ENCODE assay signal across 10 mouse cellular contexts in the genomic region with DNA sequence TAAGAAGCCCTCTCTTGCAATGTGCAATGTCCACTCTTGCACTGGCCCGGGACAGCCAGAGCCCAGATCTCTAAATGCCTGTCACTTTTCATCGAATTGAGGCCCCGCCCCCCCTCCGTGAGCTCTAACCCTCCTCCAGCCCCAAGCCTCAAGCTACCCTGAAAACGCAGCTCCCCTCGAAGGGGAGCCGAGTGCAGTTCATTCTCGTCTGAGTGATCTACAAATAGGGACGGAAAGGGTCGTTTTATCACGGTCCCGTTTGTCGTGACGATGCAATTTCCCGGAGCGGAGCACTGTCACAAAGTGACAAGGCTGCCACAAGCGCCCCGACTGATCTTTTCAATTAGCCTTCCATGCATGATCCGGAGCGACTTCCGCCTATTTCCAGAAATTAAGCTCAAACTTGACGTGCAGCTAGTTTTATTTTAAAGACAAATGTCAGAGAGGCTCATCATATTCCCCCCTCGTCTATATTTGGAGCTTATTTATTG. TPM values are rescaled to one million over a fixed set of nuclear protein-coding genes. Genes with fewer than 3 reads are reported as not detected.
DNase-seq lines count a peak whose midpoint lies in the region; ATAC-seq and TF ChIP-seq lines count a peak whose summit lies in the region.
"Had no signal": no experiment of that assay in that cellular context is flagged by ENCODE, and none has a peak within 500 bp of the region (broad histone marks: within the 10 kb centered on the region; RNA-seq: fewer than 3 reads in every experiment).

No protein-coding gene starts in this region.

- no peak for ATAC-seq in megakaryocyte, adult 5-6 weeks (ENCODE audit: poor library complexity, severe bottlenecking)
- no peak for ATAC-seq in embryonic facial prominence, embryonic 11.5 days (replicated peaks; ENCODE audit: insufficient number of reproducible peaks, low FRiP score, low TSS enrichment, low read depth)
- ATAC-seq in liver, embryonic 13.5 days (ENCODE audit: low read depth), result no peak
- no peak for ATAC-seq in kidney, embryonic 14.5 days (ENCODE audit: low FRiP score, low TSS enrichment)

- peaks cover 12% of the 10 kb centered on the region for H3K9me3 ChIP-seq in megakaryocyte, embryonic 14.5 days
- no peaks in the 10 kb centered on the region for H3K9me3 ChIP-seq in embryonic facial prominence, embryonic 11.5 days (replicated peaks; ENCODE audit: control insufficient read depth, low read length)
- H3K9me3 ChIP-seq in liver, embryonic 13.5 days (replicated peaks), result no peaks in the 10 kb centered on the region
- no peaks in the 10 kb centered on the region for H3K9me3 ChIP-seq in kidney, embryonic 14.5 days (ENCODE audit: control insufficient read depth, low read length)

- H3K27ac ChIP-seq in embryonic facial prominence, embryonic 11.5 days (replicated peaks; ENCODE audit: low read depth, low read length), result no peak overlapping the region
- no peak overlapping the region for H3K27ac ChIP-seq in liver, embryonic 13.5 days
- H3K27ac ChIP-seq in small intestine, adult 2 months (ENCODE audit: insufficient read depth, low read depth, low read length), result no peak overlapping the region
- no peak overlapping the region for H3K27ac ChIP-seq in kidney, embryonic 14.5 days (ENCODE audit: low read depth, low read length)

- WGBS in embryonic facial prominence, embryonic 11.5 days, result under 1% methylated on average over 23 of the region's 23 CpGs
- 1% methylated on average over 23 of the region's 23 CpGs for WGBS in liver, embryonic 13.5 days (ENCODE audit: insufficient replicate concordance)
- WGBS in small intestine, adult 2 months, result 2% methylated on average over 23 of the region's 23 CpGs
- under 1% methylated on average over 23 of the region's 23 CpGs for WGBS in kidney, embryonic 14.5 days

- no peak for TF ChIP-seq CTCF in small intestine, adult 2 months (IDR thresholded peaks at IDR 0.05; ENCODE audit: extremely low read depth, insufficient read length, insufficient replicate concordance, low read depth, low read length)

- H3K4me1 ChIP-seq in megakaryocyte, embryonic 14.5 days, result peaks cover 39% of the 10 kb centered on the region
- H3K4me1 ChIP-seq in embryonic facial prominence, embryonic 11.5 days (ENCODE audit: control insufficient read depth, insufficient read depth, low read length), result peaks cover 4% of the 10 kb centered on the region
- H3K4me1 ChIP-seq in liver, embryonic 13.5 days (replicated peaks), result peaks cover 11% of the 10 kb centered on the region; the same call in 1 of the 2 replicates
- H3K4me1 ChIP-seq in small intestine, adult 2 months (ENCODE audit: control insufficient read depth, insufficient read depth, insufficient read length, low read length), result peaks cover 6% of the 10 kb centered on the region; the same call in 1 of the 2 replicates
- H3K4me1 ChIP-seq in kidney, embryonic 14.5 days (ENCODE audit: control insufficient read depth, insufficient read depth, low read length), result no peaks in the 10 kb centered on the region

- TF ChIP-seq POLR2A in small intestine, adult 2 months (IDR thresholded peaks at IDR 0.05; ENCODE audit: low read depth, low read length), result no peak

- H3K4me3 ChIP-seq in megakaryocyte, embryonic 14.5 days (replicated peaks), result peak overlapping the region; percentile 85
- H3K4me3 ChIP-seq in embryonic facial prominence, embryonic 11.5 days (ENCODE audit: low read depth, low read length), result no peak overlapping the region
- H3K4me3 ChIP-seq in liver, embryonic 13.5 days (replicated peaks), result peak overlapping the region; percentile 30
- H3K4me3 ChIP-seq in small intestine, adult 2 months (ENCODE audit: low read depth, low read length), result peak overlapping the region; percentile 13; the same call in 1 of the 2 replicates
- no peak overlapping the region for H3K4me3 ChIP-seq in kidney, embryonic 14.5 days (ENCODE audit: low read length)

- H3K9ac ChIP-seq in embryonic facial prominence, embryonic 11.5 days (replicated peaks; ENCODE audit: low read length), result no peak overlapping the region
- no peak overlapping the region for H3K9ac ChIP-seq in liver, embryonic 13.5 days
- H3K9ac ChIP-seq in kidney, embryonic 14.5 days (ENCODE audit: low read depth, low read length), result no peak overlapping the region

- no peak overlapping the region; the same call in none of the 2 replicates for H3K4me2 ChIP-seq in embryonic facial prominence, embryonic 11.5 days (ENCODE audit: low read depth, low read length)
- H3K4me2 ChIP-seq in liver, embryonic 13.5 days, result peak overlapping the region; percentile 41
- no peak overlapping the region for H3K4me2 ChIP-seq in kidney, embryonic 14.5 days (replicated peaks; ENCODE audit: low read depth, low read length)

- no peaks in the 10 kb centered on the region for H3K36me3 ChIP-seq in megakaryocyte, embryonic 14.5 days (replicated peaks; ENCODE audit: low read length)
- no peaks in the 10 kb centered on the region for H3K36me3 ChIP-seq in embryonic facial prominence, embryonic 11.5 days (replicated peaks; ENCODE audit: control insufficient read depth, insufficient read depth, low read depth, low read length)
- H3K36me3 ChIP-seq in liver, embryonic 13.5 days, result no peaks in the 10 kb centered on the region
- H3K36me3 ChIP-seq in small intestine, adult 2 months (ENCODE audit: control insufficient read depth, insufficient read depth, low read length), result no peaks in the 10 kb centered on the region
- no peaks in the 10 kb centered on the region for H3K36me3 ChIP-seq in kidney, embryonic 14.5 days (ENCODE audit: control insufficient read depth, insufficient read depth, low read length)

- peaks cover 95% of the 10 kb centered on the region for H3K27me3 ChIP-seq in megakaryocyte, embryonic 14.5 days (replicated peaks)
- peaks cover 77% of the 10 kb centered on the region for H3K27me3 ChIP-seq in embryonic facial prominence, embryonic 11.5 days (ENCODE audit: control insufficient read depth, insufficient read depth, low read length)
- peaks cover 97% of the 10 kb centered on the region for H3K27me3 ChIP-seq in liver, embryonic 13.5 days
- H3K27me3 ChIP-seq in small intestine, adult 2 months (ENCODE audit: control insufficient read depth, insufficient read depth, low read length), result peaks cover 82% of the 10 kb centered on the region
- peaks cover 91% of the 10 kb centered on the region for H3K27me3 ChIP-seq in kidney, embryonic 14.5 days (ENCODE audit: control insufficient read depth, insufficient read depth, low read length)

- DNase-seq in embryonic facial prominence, embryonic 11.5 days (ENCODE audit: low spot score), result peak; percentile 19
- DNase-seq in liver, embryonic 13.5 days, result no peak
- DNase-seq in right cerebral cortex, postnatal 25 days, result no peak
- DNase-seq in frontal cortex, postnatal 10 days (ENCODE audit: low spot score in 2 of 2), result no peak
- DNase-seq: thymus, postnatal 4 days had no signal

RNA-seq across cellular contexts. Expression of a gene that starts 13.4 kb away (rescaled TPM):
- 0.15 TPM in 1 of 2 replicates, not detected in the other for polyA plus RNA-seq in megakaryocyte, embryonic 14.5 days (2012; ENCODE audit: insufficient read depth, low replicate concordance)
- total RNA-seq in megakaryocyte, adult 5-6 weeks (2015), result not detected in 2 replicates
- not detected in 2 replicates for total RNA-seq in megakaryocyte, adult 5-6 weeks (2017)
- polyA plus RNA-seq in embryonic facial prominence, embryonic 11.5 days (2014; fragmentation: Nextera tagmentation; extraction: Ambion mirVana), result 13.9 and 26.6 TPM in 2 replicates
- 0.05 and 0.07 TPM in 2 replicates for polyA plus RNA-seq in liver, embryonic 13.5 days (2015; fragmentation: Nextera tagmentation; extraction: Ambion mirVana)
- 1.2 and 2.6 TPM in 2 replicates for polyA plus RNA-seq in small intestine, adult 2 months (2012; rRNA removed)
- polyA plus RNA-seq in kidney, embryonic 14.5 days (2014; fragmentation: Nextera tagmentation; extraction: Ambion mirVana), result 0.12 and 0.46 TPM in 2 replicates
- total RNA-seq: hematopoietic stem cell, adult 5-6 weeks had no signal

Comparison
In these comparisons a context has a peak if more than half of its experiments do, and no peak if none do; other contexts are left out.
1. H3K4me3 ChIP-seq: peak in megakaryocyte, embryonic 14.5 days (single experiment), liver, embryonic 13.5 days (single experiment) and small intestine, adult 2 months (single experiment); none in embryonic facial prominence, embryonic 11.5 days (single experiment) and kidney, embryonic 14.5 days (single experiment).